ENCODE assay signal across 9 mouse cellular contexts in genomic region chrX:73672031-73672431, GRCm38 (mm10). TPM values are rescaled to one million over a fixed set of nuclear protein-coding genes. Genes with fewer than 3 reads are reported as not detected.
DNase-seq lines count a peak whose midpoint lies in the region; ATAC-seq and TF ChIP-seq lines count a peak whose summit lies in the region.
"Had no signal": no experiment of that assay in that cellular context is flagged by ENCODE, and none has a peak within 500 bp of the region (broad histone marks: within the 10 kb centered on the region; RNA-seq: fewer than 3 reads in every experiment).

No protein-coding gene starts in this region.

- ATAC-seq in forebrain, embryonic 12.5 days (ENCODE audit: low FRiP score) = peak; percentile 54; the same call in 1 of the 2 replicates
- ATAC-seq in inflammation-experienced regulatory T-cells, adult 6 months = peak; percentile 78
- peak; percentile 66; the same call in 1 of the 2 replicates for ATAC-seq in limb, embryonic 14.5 days (ENCODE audit: low FRiP score, low read depth)
- peak; percentile 51 for ATAC-seq in midbrain, embryonic 15.5 days (replicated peaks)

- H3K36me3 ChIP-seq in forebrain, embryonic 12.5 days (replicated peaks) = peaks cover 5% of the 10 kb centered on the region; the same call in 1 of the 2 replicates
- peaks cover 6% of the 10 kb centered on the region; the same call in 1 of the 2 replicates for H3K36me3 ChIP-seq in limb, embryonic 14.5 days (ENCODE audit: control insufficient read depth, insufficient read depth, low read length)
- H3K36me3 ChIP-seq in midbrain, embryonic 15.5 days (replicated peaks) = no peaks in the 10 kb centered on the region

- no peak for TF ChIP-seq POLR2A in brain, embryonic 14.5 days (IDR thresholded peaks at IDR 0.05; ENCODE audit: borderline replicate concordance, extremely low read depth, insufficient read depth, insufficient read length, poor library complexity, severe bottlenecking)
- no peak for TF ChIP-seq POLR2A in limb, embryonic 14.5 days (IDR thresholded peaks at IDR 0.05; ENCODE audit: borderline replicate concordance, extremely low read depth, insufficient read depth, insufficient read length)

- no peaks in the 10 kb centered on the region for H3K27me3 ChIP-seq in forebrain, embryonic 12.5 days
- H3K27me3 ChIP-seq in limb, embryonic 14.5 days (ENCODE audit: control insufficient read depth, insufficient read depth, low read length) = no peaks in the 10 kb centered on the region
- H3K27me3 ChIP-seq in midbrain, embryonic 15.5 days (replicated peaks) = no peaks in the 10 kb centered on the region

- peaks cover 17% of the 10 kb centered on the region for H3K4me1 ChIP-seq in forebrain, embryonic 12.5 days
- 0 out of 2 replicates have a peak, but pooled peaks cover 3% of the 10 kb centered on the region for H3K4me1 ChIP-seq in limb, embryonic 14.5 days (ENCODE audit: control insufficient read depth, insufficient read depth, low read length)
- peaks cover 21% of the 10 kb centered on the region for H3K4me1 ChIP-seq in midbrain, embryonic 15.5 days

- H3K9ac ChIP-seq in forebrain, embryonic 12.5 days = no peak overlapping the region
- H3K9ac ChIP-seq in limb, embryonic 14.5 days (ENCODE audit: low read depth, low read length, severe bottlenecking) = no peak overlapping the region
- no peak overlapping the region for H3K9ac ChIP-seq in midbrain, embryonic 15.5 days

- H3K4me2 ChIP-seq in forebrain, embryonic 12.5 days = no peak overlapping the region; the same call in 1 of the 2 replicates
- peak overlapping the region; percentile 64 for H3K4me2 ChIP-seq in limb, embryonic 14.5 days (replicated peaks; ENCODE audit: low read depth, low read length, severe bottlenecking)
- H3K4me2 ChIP-seq in midbrain, embryonic 15.5 days = no peak overlapping the region

- H3K4me3 ChIP-seq in forebrain, embryonic 12.5 days (replicated peaks) = no peak overlapping the region
- no peak overlapping the region for H3K4me3 ChIP-seq in limb, embryonic 14.5 days (replicated peaks; ENCODE audit: low read length)
- H3K4me3 ChIP-seq in midbrain, embryonic 15.5 days = no peak overlapping the region

- no peaks in the 10 kb centered on the region for H3K9me3 ChIP-seq in forebrain, embryonic 12.5 days
- H3K9me3 ChIP-seq in limb, embryonic 14.5 days (ENCODE audit: control insufficient read depth, low read length) = no peaks in the 10 kb centered on the region
- no peaks in the 10 kb centered on the region for H3K9me3 ChIP-seq in midbrain, embryonic 15.5 days

- WGBS in forebrain, embryonic 12.5 days = 57% methylated on average over 4 of the region's 4 CpGs
- 57% methylated on average over 4 of the region's 4 CpGs for WGBS in limb, embryonic 14.5 days
- WGBS in midbrain, embryonic 15.5 days = 46% methylated on average over 4 of the region's 4 CpGs

- TF ChIP-seq CTCF in brain, embryonic 14.5 days (IDR thresholded peaks at IDR 0.05; ENCODE audit: borderline replicate concordance, extremely low read depth, insufficient read depth, insufficient read length) = peak; percentile 61; the same call in 1 of the 2 replicates

- peak; percentile 56 for DNase-seq in right cerebral cortex, adult 18-20 months
- no peak for DNase-seq in right cerebral cortex, postnatal 36 days (ENCODE audit: low spot score in 2 of 2)
- DNase-seq in brain, embryonic 14.5 days (ENCODE audit: low read depth) = peak; percentile 82
- peak; percentile 44 for DNase-seq in limb, embryonic 14.5 days (ENCODE audit: low spot score)
- DNase-seq in thymus, postnatal 10 days (ENCODE audit: low spot score in 2 of 2) = peak; percentile 19 to 55

- no peak overlapping the region for H3K27ac ChIP-seq in forebrain, embryonic 12.5 days
- no peak overlapping the region for H3K27ac ChIP-seq in limb, embryonic 14.5 days (replicated peaks; ENCODE audit: low read depth, low read length)
- H3K27ac ChIP-seq in midbrain, embryonic 15.5 days = no peak overlapping the region

RNA-seq across cellular contexts. Expression of gene Slc6a8, which starts 0.9 kb away (rescaled TPM):
- polyA plus RNA-seq in brain, embryonic 14.5 days (2012; rRNA removed) = 62.2 and 71.4 TPM in 2 replicates
- 7.5 and 8.0 TPM in 2 replicates for polyA plus RNA-seq in forebrain, embryonic 12.5 days (2016; fragmentation: Nextera tagmentation; extraction: Ambion mirVana)
- polyA plus RNA-seq in inflammation-experienced regulatory T-cells, adult 6 months (2017; shearing (Covaris generic)) = 1 to 10 TPM in 1 of 3 experiments, under 1 TPM in 2; 0.82 to 1.2 (median 0.86) TPM
- polyA plus RNA-seq in limb, embryonic 14.5 days (2012; rRNA removed) = 71.9 and 98.9 TPM in 2 replicates
- polyA plus RNA-seq in limb, embryonic 14.5 days (2014; fragmentation: Nextera tagmentation; extraction: Ambion mirVana) = 11.9 and 12.5 TPM in 2 replicates
- 6.6 and 7.4 TPM in 2 replicates for polyA plus RNA-seq in midbrain, embryonic 15.5 days (2015; fragmentation: Nextera tagmentation; extraction: Ambion mirVana)
- polyA plus RNA-seq: erythroblast, embryonic 14.5 days had no signal

RNA-seq across cellular contexts. Expression of gene Pnck, which starts 12.1 kb away (rescaled TPM):
- polyA plus RNA-seq in brain, embryonic 14.5 days (2012; rRNA removed) = 139 and 181 TPM in 2 replicates
- polyA plus RNA-seq in forebrain, embryonic 12.5 days (2016; fragmentation: Nextera tagmentation; extraction: Ambion mirVana) = 31.2 and 32.1 TPM in 2 replicates
- polyA plus RNA-seq in inflammation-experienced regulatory T-cells, adult 6 months (2017; shearing (Covaris generic)) = 1 to 10 TPM in 2 of 3 experiments, under 1 TPM in 1; 0.48 to 4.1 (median 2.3) TPM
- 27.4 and 34.4 TPM in 2 replicates for polyA plus RNA-seq in limb, embryonic 14.5 days (2012; rRNA removed)
- 20.9 and 22.7 TPM in 2 replicates for polyA plus RNA-seq in limb, embryonic 14.5 days (2014; fragmentation: Nextera tagmentation; extraction: Ambion mirVana)
- 179 and 188 TPM in 2 replicates for polyA plus RNA-seq in midbrain, embryonic 15.5 days (2015; fragmentation: Nextera tagmentation; extraction: Ambion mirVana)
- polyA plus RNA-seq: erythroblast, embryonic 14.5 days had no signal

RNA-seq across cellular contexts. Expression of gene Dusp9, which starts 32.8 kb away (rescaled TPM):
- polyA plus RNA-seq in brain, embryonic 14.5 days (2012; rRNA removed) = 1.1 and 1.5 TPM in 2 replicates
- 3.7 and 5.4 TPM in 2 replicates for polyA plus RNA-seq in forebrain, embryonic 12.5 days (2016; fragmentation: Nextera tagmentation; extraction: Ambion mirVana)
- polyA plus RNA-seq in inflammation-experienced regulatory T-cells, adult 6 months (2017; shearing (Covaris generic)) = under 1 TPM in 1 of 3 experiments, not detected in 2; 0.34 TPM
- polyA plus RNA-seq in limb, embryonic 14.5 days (2012; rRNA removed) = 10.9 and 13.9 TPM in 2 replicates
- polyA plus RNA-seq in limb, embryonic 14.5 days (2014; fragmentation: Nextera tagmentation; extraction: Ambion mirVana) = 2.4 and 5.0 TPM in 2 replicates
- 0.43 and 0.46 TPM in 2 replicates for polyA plus RNA-seq in midbrain, embryonic 15.5 days (2015; fragmentation: Nextera tagmentation; extraction: Ambion mirVana)

RNA-seq across cellular contexts. Expression of gene Bcap31, which starts 43.9 kb away (rescaled TPM):
- polyA plus RNA-seq in brain, embryonic 14.5 days (2012; rRNA removed) = 44.3 and 48.6 TPM in 2 replicates
- polyA plus RNA-seq in forebrain, embryonic 12.5 days (2016; fragmentation: Nextera tagmentation; extraction: Ambion mirVana) = 105 and 117 TPM in 2 replicates
- 100 to 1,000 TPM; 275 to 325 (median 313) TPM for polyA plus RNA-seq in inflammation-experienced regulatory T-cells, adult 6 months (2017; shearing (Covaris generic))
- polyA plus RNA-seq in limb, embryonic 14.5 days (2012; rRNA removed) = 82.5 and 97.4 TPM in 2 replicates
- polyA plus RNA-seq in limb, embryonic 14.5 days (2014; fragmentation: Nextera tagmentation; extraction: Ambion mirVana) = 235 and 239 TPM in 2 replicates
- 112 and 115 TPM in 2 replicates for polyA plus RNA-seq in midbrain, embryonic 15.5 days (2015; fragmentation: Nextera tagmentation; extraction: Ambion mirVana)

RNA-seq across cellular contexts. Expression of gene Abcd1, which starts 44.4 kb away (rescaled TPM):
- 16.0 and 19.3 TPM in 2 replicates for polyA plus RNA-seq in brain, embryonic 14.5 days (2012; rRNA removed)
- 9.2 and 10.4 TPM in 2 replicates for polyA plus RNA-seq in forebrain, embryonic 12.5 days (2016; fragmentation: Nextera tagmentation; extraction: Ambion mirVana)
- 10 to 100 TPM; 22.9 to 35.1 (median 34.0) TPM for polyA plus RNA-seq in inflammation-experienced regulatory T-cells, adult 6 months (2017; shearing (Covaris generic))
- 20.2 and 25.3 TPM in 2 replicates for polyA plus RNA-seq in limb, embryonic 14.5 days (2012; rRNA removed)
- polyA plus RNA-seq in limb, embryonic 14.5 days (2014; fragmentation: Nextera tagmentation; extraction: Ambion mirVana) = 15.2 and 16.8 TPM in 2 replicates
- 12.8 and 13.5 TPM in 2 replicates for polyA plus RNA-seq in midbrain, embryonic 15.5 days (2015; fragmentation: Nextera tagmentation; extraction: Ambion mirVana)

Comparison
In these comparisons a context has a peak if more than half of its experiments do, and no peak if none do; other contexts are left out.
1. DNase-seq: peak in right cerebral cortex, adult 18-20 months (single experiment), brain, embryonic 14.5 days (single experiment), limb, embryonic 14.5 days (single experiment) and thymus, postnatal 10 days (2 of 2); none in right cerebral cortex, postnatal 36 days (0 of 2).
2. Peak in every context shown above with its lines, with median percentiles within 50 percentile points of each other: ATAC-seq.